Mouse (Mus musculus) CH12.LX (cell line): ENCODE results near the gene Zfp777.

ENCODE experiments used
- CTCF ChIP-seq, 2 experiments: IDR thresholded peaks in 1 of 2; conservative IDR thresholded peaks in 1 of 2; 2 replicates each; pipeline ENCODE4 v1.5.1; 2011 to 2012; ENCODE audit warnings: low read depth in 2 of 2, low read length in 2 of 2, improper control_type of control experiment in 1 of 2, inconsistent platforms in 1 of 2, mild to moderate bottlenecking in 1 of 2, moderate library complexity in 1 of 2
- PAX5 ChIP-seq: IDR thresholded peaks from 2 replicates; pipeline ENCODE4 v1.6.1; 2012; ENCODE audit warnings: low read length, inconsistent platforms, mixed read lengths
- RAD21 ChIP-seq: IDR thresholded peaks from 2 replicates; pipeline ENCODE4 v1.6.1; 2011; ENCODE audit warnings: low read depth, mild to moderate bottlenecking, low read length, improper control_type of control experiment, moderate library complexity
- RCOR1 ChIP-seq: conservative IDR thresholded peaks from 2 replicates; pipeline ENCODE4 v1.6.1; 2012; ENCODE audit warnings: low read depth, mild to moderate bottlenecking, inconsistent platforms, low read length, improper control_type of control experiment
- UBTF ChIP-seq: IDR thresholded peaks from 2 replicates; pipeline ENCODE4 v1.6.1; 2012; ENCODE audit warnings: low read depth, mild to moderate bottlenecking, inconsistent platforms, low read length, improper control_type of control experiment, moderate library complexity
- ZNF384 ChIP-seq: IDR thresholded peaks from 2 replicates; pipeline ENCODE4 v1.6.1; 2012; ENCODE audit warnings: low read depth, low read length, improper control_type of control experiment, inconsistent platforms

- TF ChIP-seq RCOR1 (no peak), CTCF (conservative IDR thresholded peaks at IDR 0.05 in 1 of 2, IDR thresholded peaks at IDR 0.05 in 1 of 2; ENCODE audit: low read depth in 2 of 2, low read length in 2 of 2) (peak in 1 of 2 experiments; percentile 86; a peak in 2 of 4 replicates), PAX5 (no peak), UBTF (peak; percentile 59; the same call in 1 of the 2 replicates), ZNF384 (peak; percentile 82), RAD21 (peak; percentile 15)
These were observed 32.6 kb downstream of the Zfp777 start for GRCm38 (mm10) chr6:48016090-48016521.
